In the genomic region with DNA sequence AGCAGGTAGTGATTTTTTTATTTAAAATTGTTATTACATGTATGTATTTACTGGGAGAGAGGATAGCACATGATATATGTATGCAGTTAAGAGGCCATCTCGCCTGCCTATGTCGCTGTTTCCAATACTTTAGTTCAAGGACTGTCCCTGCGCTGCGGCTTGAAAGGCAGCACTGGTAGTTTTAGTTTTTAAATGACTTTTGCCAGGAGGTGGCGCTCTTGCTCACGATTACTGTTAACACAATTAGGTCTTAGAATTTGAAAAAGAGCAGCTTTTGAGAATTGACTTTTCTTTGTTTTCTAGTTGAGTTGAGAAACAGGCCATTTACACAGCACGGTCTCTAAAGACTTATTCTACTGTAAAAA, we compare ENCODE assay signal across 8 mouse cellular contexts.
DNase-seq lines count a peak whose midpoint lies in the region; ATAC-seq lines count a peak whose summit lies in the region.

No protein-coding gene starts in this region.

- peak; percentile 57 for DNase-seq in T-cell, adult 2 months (ENCODE audit: low spot score)
- DNase-seq in cerebellum, adult 9-11 months = peak; percentile 63
- peak; percentile 41 to 95 for DNase-seq in frontal cortex, adult 2 months (ENCODE audit: extremely low spot score in 1 of 2, low spot score in 1 of 2)
- peak; percentile 69 for DNase-seq in hindbrain, embryonic 10.5 days (ENCODE audit: low spot score)
- peak; percentile 58 to 87 for DNase-seq in layer of hippocampus, adult 8-10 months (ENCODE audit: low spot score in 2 of 2)
- DNase-seq in retina, adult 2 months (ENCODE audit: low read depth, low spot score) = peak; percentile 34
- DNase-seq in thymus, postnatal 4 days = peak; percentile 88

- no peaks in the 10 kb centered on the region for H3K27me3 ChIP-seq in hindbrain, embryonic 10.5 days (ENCODE audit: insufficient read depth, poor library complexity, severe bottlenecking)
- no peaks in the 10 kb centered on the region for H3K27me3 ChIP-seq in lung, embryonic 15.5 days

- 8% methylated on average over 7 of the region's 7 CpGs for WGBS in hindbrain, embryonic 10.5 days
- WGBS in lung, embryonic 15.5 days = 6% methylated on average over 7 of the region's 7 CpGs

- H3K27ac ChIP-seq in hindbrain, embryonic 10.5 days = peak overlapping the region; percentile 75; the same call in 1 of the 2 replicates
- no peak overlapping the region for H3K27ac ChIP-seq in lung, embryonic 15.5 days

- H3K9ac ChIP-seq in lung, embryonic 15.5 days = no peak overlapping the region

- H3K36me3 ChIP-seq in hindbrain, embryonic 10.5 days = no peaks in the 10 kb centered on the region
- no peaks in the 10 kb centered on the region for H3K36me3 ChIP-seq in lung, embryonic 15.5 days

- H3K9me3 ChIP-seq in hindbrain, embryonic 10.5 days = no peaks in the 10 kb centered on the region
- H3K9me3 ChIP-seq in lung, embryonic 15.5 days = no peaks in the 10 kb centered on the region

- peak overlapping the region; percentile 50 for H3K4me2 ChIP-seq in lung, embryonic 15.5 days

- ATAC-seq in lung, embryonic 15.5 days (ENCODE audit: borderline replicate concordance, extremely low read depth, low FRiP score, low TSS enrichment) = no peak

- H3K4me1 ChIP-seq in hindbrain, embryonic 10.5 days (replicated peaks) = peaks cover 14% of the 10 kb centered on the region
- H3K4me1 ChIP-seq in lung, embryonic 15.5 days = peaks cover 6% of the 10 kb centered on the region; the same call in 1 of the 2 replicates

- H3K4me3 ChIP-seq in hindbrain, embryonic 10.5 days = peak overlapping the region; percentile 41
- H3K4me3 ChIP-seq in lung, embryonic 15.5 days = peak overlapping the region; percentile 21; the same call in 1 of the 2 replicates

Comparison
In these comparisons a context has a peak if more than half of its experiments do, and no peak if none do; other contexts are left out.
1. DNase-seq: peak in every context shown above with its lines; median percentile 88 in thymus, postnatal 4 days; 72 in layer of hippocampus, adult 8-10 months; 69 in hindbrain, embryonic 10.5 days; 68 in frontal cortex, adult 2 months; 63 in cerebellum, adult 9-11 months; 57 in T-cell, adult 2 months; 34 in retina, adult 2 months.